Mouse (Mus musculus) C2C12 (cell line): ENCODE results near the gene Ripk4.

Source experiments
- CEBPB ChIP-seq: IDR thresholded peaks from one replicate; pipeline ENCODE4 v1.6.1; 2011; ENCODE audit warnings: low read depth, mild to moderate bottlenecking, control low read depth, moderate library complexity
- CTCF ChIP-seq: IDR thresholded peaks from one replicate; pipeline ENCODE4 v1.5.1; 2011; ENCODE audit not compliant: control insufficient read depth, insufficient read depth, insufficient read length

- TF ChIP-seq CTCF (no peak), CEBPB (no peak)
These were observed 33.3 kb downstream of the Ripk4 start for GRCm38 (mm10) chr16:97730321-97730720.
